Mouse (Mus musculus) CH12.LX (cell line): ENCODE measurements around the gene Col23a1. TPM values are rescaled to one million over a fixed set of nuclear protein-coding genes. Genes with fewer than 3 reads are reported as not detected.

Source experiments
- DNase-seq: peaks from one replicate; pipeline ENCODE4 v3.0.0-alpha.2; 2013; ENCODE audit errors: extremely low read depth
- H3K27ac ChIP-seq: 2 replicates; pipeline ENCODE4 v1.5.1; 2012; ENCODE audit warnings: low read depth, mild to moderate bottlenecking, control low read depth, moderate library complexity; ENCODE audit not compliant: insufficient read depth
- H3K27me3 ChIP-seq: replicated peaks from 2 replicates; pipeline ENCODE3; 2012; ENCODE audit warnings: inconsistent platforms
- H3K36me3 ChIP-seq, 2 experiments: replicated peaks in 1 of 2; 2 replicates each; pipeline versions ENCODE3 to v1.6.1; 2012; ENCODE audit warnings: inconsistent platforms in 1 of 2, low read length in 1 of 2, mild to moderate bottlenecking in 1 of 2, mixed read lengths in 1 of 2, moderate library complexity in 1 of 2; ENCODE audit not compliant: control insufficient read depth in 1 of 2, insufficient read depth in 1 of 2
- H3K4me1 ChIP-seq, 2 experiments: 2 replicates each; pipeline ENCODE4 v1.6.1; 2012; ENCODE audit warnings: inconsistent platforms in 1 of 2, moderate library complexity in 1 of 2; ENCODE audit not compliant: insufficient read depth in 2 of 2, control insufficient read depth in 1 of 2
- H3K4me2 ChIP-seq: 2 replicates; pipeline ENCODE4 v1.6.1; 2012; ENCODE audit warnings: low read depth, mild to moderate bottlenecking, control low read depth; ENCODE audit not compliant: poor library complexity, insufficient read depth, severe bottlenecking
- H3K4me3 ChIP-seq, 3 experiments: fragments of 150-350 bp in 1 of 3; sonication (generic) in 1 of 3; replicated peaks in 1 of 3; 2 replicates each; pipeline versions ENCODE3 to v1.5.1; 2011 to 2012; ENCODE audit warnings: low read depth in 2 of 3, low read length in 2 of 3, mild to moderate bottlenecking in 2 of 3, moderate library complexity in 2 of 3, control low read depth in 1 of 3, improper control_type of control experiment in 1 of 3, inconsistent platforms in 1 of 3, mixed read lengths in 1 of 3; ENCODE audit not compliant: poor library complexity in 1 of 3
- H3K79me2 ChIP-seq: replicated peaks from 2 replicates; pipeline ENCODE4 v1.6.1; 2012; ENCODE audit warnings: mild to moderate bottlenecking, moderate library complexity; ENCODE audit not compliant: control insufficient read depth, poor library complexity, insufficient read depth, severe bottlenecking; ENCODE audit errors: extremely low read depth
- H3K9ac ChIP-seq: 2 replicates; pipeline ENCODE4 v1.6.1; 2012; ENCODE audit warnings: low read depth, mild to moderate bottlenecking, control low read depth, moderate library complexity; ENCODE audit not compliant: insufficient read depth
- H3K9me3 ChIP-seq: replicated peaks from 2 replicates; pipeline ENCODE3; 2012; ENCODE audit warnings: low read length, inconsistent platforms, mixed read lengths
- BHLHE40 ChIP-seq: IDR thresholded peaks from 2 replicates; pipeline ENCODE4 v1.6.1; 2011; ENCODE audit warnings: mild to moderate bottlenecking, low read depth, low read length, improper control_type of control experiment
- CHD2 ChIP-seq: IDR thresholded peaks from 2 replicates; pipeline ENCODE4 v1.6.1; 2011; ENCODE audit warnings: low read length, improper control_type of control experiment
- ELF1 ChIP-seq: IDR thresholded peaks from 2 replicates; pipeline ENCODE4 v1.6.1; 2014; ENCODE audit warnings: low read depth, mild to moderate bottlenecking, inconsistent platforms, low read length, improper control_type of control experiment
- EP300 ChIP-seq: IDR thresholded peaks from 2 replicates; pipeline ENCODE4 v1.6.1; 2011; ENCODE audit warnings: low read length, improper control_type of control experiment
- ETS1 ChIP-seq: conservative IDR thresholded peaks from 2 replicates; pipeline ENCODE4 v1.6.1; 2012; ENCODE audit warnings: low read depth, mild to moderate bottlenecking, inconsistent platforms, low read length, improper control_type of control experiment, moderate library complexity
- HCFC1 ChIP-seq: IDR thresholded peaks from 2 replicates; pipeline ENCODE4 v1.6.1; 2012; ENCODE audit warnings: low read depth, mild to moderate bottlenecking, inconsistent platforms, low read length, improper control_type of control experiment
- IRF4 ChIP-seq: IDR thresholded peaks from 2 replicates; pipeline ENCODE4 v1.6.1; 2014; ENCODE audit warnings: low read depth, mild to moderate bottlenecking, inconsistent platforms, low read length, improper control_type of control experiment
- MAFK ChIP-seq: IDR thresholded peaks from 2 replicates; pipeline ENCODE4 v1.6.1; 2011; ENCODE audit warnings: low read length, improper control_type of control experiment; ENCODE audit not compliant: insufficient replicate concordance
- MAX ChIP-seq: IDR thresholded peaks from 2 replicates; pipeline ENCODE4 v1.6.1; 2011; ENCODE audit warnings: low read length, improper control_type of control experiment
- MAZ ChIP-seq: IDR thresholded peaks from 2 replicates; pipeline ENCODE4 v1.6.1; 2012; ENCODE audit warnings: low read depth, mild to moderate bottlenecking, inconsistent platforms, low read length, improper control_type of control experiment, moderate library complexity
- NELFE ChIP-seq: IDR thresholded peaks from 2 replicates; pipeline ENCODE4 v1.6.1; 2011; ENCODE audit warnings: low read depth, low read length, improper control_type of control experiment
- POLR2AphosphoS2 ChIP-seq: IDR thresholded peaks from 2 replicates; pipeline ENCODE4 v1.6.1; 2011; ENCODE audit warnings: low read depth, low read length, improper control_type of control experiment
- RAD21 ChIP-seq: IDR thresholded peaks from 2 replicates; pipeline ENCODE4 v1.6.1; 2011; ENCODE audit warnings: low read depth, mild to moderate bottlenecking, low read length, improper control_type of control experiment, moderate library complexity
- RCOR1 ChIP-seq: conservative IDR thresholded peaks from 2 replicates; pipeline ENCODE4 v1.6.1; 2012; ENCODE audit warnings: low read depth, mild to moderate bottlenecking, inconsistent platforms, low read length, improper control_type of control experiment
- SMC3 ChIP-seq: IDR thresholded peaks from 2 replicates; pipeline ENCODE4 v1.6.1; 2011; ENCODE audit warnings: low read depth, low read length, improper control_type of control experiment
- TBP ChIP-seq: conservative IDR thresholded peaks from 2 replicates; pipeline ENCODE4 v1.6.1; 2011; ENCODE audit warnings: low read depth, low read length, improper control_type of control experiment
- TCF12 ChIP-seq: IDR thresholded peaks from 2 replicates; pipeline ENCODE4 v1.6.1; 2014; ENCODE audit warnings: low read depth, mild to moderate bottlenecking, inconsistent platforms, low read length, improper control_type of control experiment
- USF2 ChIP-seq: conservative IDR thresholded peaks from 2 replicates; pipeline ENCODE4 v1.6.1; 2011; ENCODE audit warnings: low read depth, low read length, improper control_type of control experiment
- ZKSCAN1 ChIP-seq: IDR thresholded peaks from 2 replicates; pipeline ENCODE4 v1.6.1; 2012; ENCODE audit warnings: low read depth, inconsistent platforms, low read length, improper control_type of control experiment, borderline replicate concordance
- ZNF384 ChIP-seq: IDR thresholded peaks from 2 replicates; pipeline ENCODE4 v1.6.1; 2012; ENCODE audit warnings: low read depth, low read length, improper control_type of control experiment, inconsistent platforms
- dilution Hi-C: fragments of 300-500 bp; cut with MboI; formaldehyde crosslinking; loops from 2 replicates; pipeline ENCODE4 v1.14.3; 2020; ENCODE audit warnings: low sequenced_read_pairs; ENCODE audit not compliant: extremely low pct_unique_long_range_greater_than_20kb, extremely low pct_ligation_motif_present
- in situ Hi-C: fragments of 300-500 bp; cut with MboI; formaldehyde crosslinking; loops from 3 replicates; pipeline ENCODE4 v1.14.3; 2019; ENCODE audit warnings: low sequenced_read_pairs, low pct_ligation_motif_present, low pct_unique_long_range_greater_than_20kb, mixed read lengths
- polyA plus RNA-seq: library from polyadenylated mRNA; unstranded; fragments of >175 nt; gene quantifications from 2 replicates; pipeline ENCODE4 v1.2.1, GENCODE M21; 2012; ENCODE audit warnings: low read depth; ENCODE audit not compliant: insufficient read length
- total RNA-seq, 2 experiments: library from RNA; depleted of rRNA; stranded (reverse); fragments of 300-350 nt in 1 of 2; fragments of >200 nt in 1 of 2; gene quantifications; 2 replicates each; pipeline ENCODE4 v1.2.3; 2012 to 2014

The Col23a1 gene
- total and polyA plus RNA-seq, 3 experiments, result 0.04 to 0.20 (median 0.08) TPM

DNA sequence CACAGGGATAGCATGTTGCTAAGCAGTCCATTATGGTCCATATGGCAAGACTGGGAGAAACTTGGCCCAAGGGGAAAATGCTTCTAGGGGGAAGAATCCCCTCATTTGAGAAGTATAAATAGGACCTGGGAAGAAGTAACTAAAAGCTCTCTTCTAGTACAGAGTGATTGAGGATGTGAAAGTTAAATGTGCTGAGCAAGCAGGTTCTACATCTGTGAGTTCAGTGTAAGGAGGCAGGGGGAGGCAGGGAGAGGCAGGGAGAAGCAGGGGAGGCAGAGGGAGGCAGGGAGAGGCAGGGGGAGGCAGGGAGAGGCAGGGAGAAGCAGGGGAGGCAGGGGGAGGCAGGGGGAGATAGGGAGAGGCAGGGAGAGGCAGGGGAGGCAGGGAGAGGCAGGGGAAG, 59.9 kb downstream of the Col23a1 start:
- Histone ChIP-seq H3K4me3 (no peak overlapping the region), H3K9ac (no peak overlapping the region), H3K79me2 (no peaks in the 10 kb centered on the region), H3K27ac (no peak overlapping the region), H3K27me3 (peaks cover 71% of the 10 kb centered on the region), H3K4me2 (no peak overlapping the region), H3K9me3 (no peaks in the 10 kb centered on the region), H3K36me3 (no peaks in the 10 kb centered on the region), H3K4me1 (peaks cover 0 to 11% of the 10 kb centered on the region in 2 experiments; a peak in 2 of 4 replicates)
- no peak for TF ChIP-seq ZKSCAN1
- peak; percentile 98 for TF ChIP-seq MAFK
- no peak for TF ChIP-seq RAD21
- dilution Hi-C loops, result no loop called here
- in situ Hi-C loops, result no loop called here
- DNase-seq, result peak; percentile 10

DNA sequence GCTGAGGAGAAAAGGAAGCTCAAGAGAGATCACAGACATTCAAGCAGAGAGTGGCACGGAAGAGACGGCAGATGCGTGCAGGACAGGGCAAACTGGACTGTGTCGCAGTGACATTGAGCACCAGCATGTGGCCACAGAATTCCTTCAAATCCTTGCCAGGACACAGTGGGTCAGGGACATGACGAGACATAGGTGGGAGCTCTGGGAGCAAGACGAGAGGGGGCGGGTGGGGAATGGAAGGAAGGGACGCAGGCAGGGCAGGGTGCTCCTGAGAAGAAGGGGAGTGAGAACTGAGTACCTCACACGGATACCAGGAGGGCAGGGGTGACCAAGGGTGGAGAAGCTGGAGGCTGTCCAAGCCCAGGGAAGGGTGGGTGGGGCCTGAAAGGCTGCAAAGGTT, 61.4 kb downstream of the Col23a1 start:
- dilution Hi-C loops, result no loop called here
- Histone ChIP-seq H3K9me3 (no peaks in the 10 kb centered on the region), H3K27me3 (peaks cover 65% of the 10 kb centered on the region), H3K4me2 (no peak overlapping the region)
- DNase-seq, result no peak
- no peak for TF ChIP-seq ZNF384
- no peak for TF ChIP-seq NELFE
- no peak for TF ChIP-seq MAZ
- no peak for TF ChIP-seq TBP
- TF ChIP-seq, all 38 proteins: peak for 0
- in situ Hi-C loops, result no loop called here
- Histone ChIP-seq H3K4me3 (no peak overlapping the region), H3K36me3 (no peaks in the 10 kb centered on the region), H3K27ac (no peak overlapping the region), H3K79me2 (no peaks in the 10 kb centered on the region), H3K9ac (no peak overlapping the region), H3K4me1 (peaks cover 0 to 11% of the 10 kb centered on the region in 2 experiments; a peak in 2 of 4 replicates)

DNA sequence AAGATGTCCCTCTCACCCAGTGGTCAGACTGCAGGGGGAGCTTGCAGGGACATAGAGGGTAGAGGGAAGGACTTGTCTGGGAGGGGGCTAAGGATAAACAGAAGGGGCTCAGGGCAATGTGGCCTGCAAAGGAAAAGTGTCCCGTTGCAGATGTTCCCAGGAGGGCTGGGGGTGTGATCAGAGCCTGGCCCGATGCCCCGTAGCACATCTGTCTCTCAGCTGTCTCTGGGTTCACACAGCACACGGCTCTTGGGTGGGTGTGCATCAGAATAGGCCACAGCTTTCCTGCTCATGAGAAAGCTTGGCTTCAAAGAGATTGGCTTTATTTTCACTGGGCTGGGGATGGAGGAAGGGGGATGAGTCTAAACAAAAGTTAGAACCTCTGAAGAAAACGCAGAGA, 62.1 kb downstream of the Col23a1 start:
- Histone ChIP-seq H3K27me3 (peaks cover 61% of the 10 kb centered on the region), H3K4me3 (no peak overlapping the region), H3K9me3 (no peaks in the 10 kb centered on the region), H3K36me3 (no peaks in the 10 kb centered on the region), H3K79me2 (no peaks in the 10 kb centered on the region), H3K9ac (no peak overlapping the region), H3K4me2 (no peak overlapping the region), H3K4me1 (peaks cover 0 to 11% of the 10 kb centered on the region in 2 experiments; a peak in 2 of 4 replicates), H3K27ac (no peak overlapping the region)
- in situ Hi-C loops, result no loop called here
- no peak for DNase-seq
- dilution Hi-C loops, result no loop called here
- TF ChIP-seq ELF1 (no peak), HCFC1 (no peak), TCF12 (no peak), TBP (no peak), RCOR1 (no peak), POLR2AphosphoS2 (no peak), IRF4 (no peak), ZKSCAN1 (no peak), BHLHE40 (no peak), MAX (no peak), RAD21 (no peak), EP300 (no peak), MAFK (no peak), USF2 (no peak), ETS1 (no peak), SMC3 (no peak), CHD2 (no peak)
